Mouse (Mus musculus) lung, embryonic 14.5 days (tissue): Measurements from ENCODE around the gene St8sia4. TPM values are rescaled to one million over a fixed set of nuclear protein-coding genes. Genes with fewer than 3 reads are reported as not detected.

Experiments
- ATAC-seq: fragments of 200-750 bp; cut with Nextera tagmentation; 2 replicates; pipeline ENCODE4 v1.8.0; 2017; ENCODE audit warnings: mild to moderate bottlenecking, moderate TSS enrichment, moderate library complexity; ENCODE audit not compliant: insufficient read depth
- DNase-seq: peaks from one replicate; pipeline ENCODE4 v3.0.0-alpha.2; 2015
- H3K27ac ChIP-seq: fragments of 300-500 bp; sonication (generic); 2 replicates; pipeline ENCODE4 v1.5.1; 2014; ENCODE audit warnings: low read depth, mild to moderate bottlenecking, moderate library complexity
- H3K27me3 ChIP-seq: fragments of 300-500 bp; sonication (generic); 2 replicates; pipeline ENCODE4 v1.6.1; 2014; ENCODE audit warnings: low read length, control low read depth; ENCODE audit not compliant: insufficient read depth
- H3K36me3 ChIP-seq: fragments of 300-500 bp; sonication (generic); 2 replicates; pipeline ENCODE4 v1.6.1; 2014; ENCODE audit warnings: control low read depth; ENCODE audit not compliant: insufficient read depth
- H3K4me1 ChIP-seq: fragments of 300-500 bp; sonication (generic); 2 replicates; pipeline ENCODE4 v1.6.1; 2014; ENCODE audit warnings: antibody characterized with exemption, control low read depth; ENCODE audit not compliant: insufficient read depth
- H3K4me2 ChIP-seq: fragments of 300-500 bp; sonication (generic); 2 replicates; pipeline ENCODE4 v1.6.1; 2014; ENCODE audit warnings: mild to moderate bottlenecking
- H3K4me3 ChIP-seq: fragments of 300-500 bp; sonication (generic); 2 replicates; pipeline ENCODE4 v1.5.1; 2014; ENCODE audit warnings: low read depth, low read length
- H3K9ac ChIP-seq: fragments of 300-500 bp; sonication (generic); 2 replicates; pipeline ENCODE4 v1.6.1; 2014
- H3K9me3 ChIP-seq: fragments of 300-500 bp; sonication (generic); 2 replicates; pipeline ENCODE4 v1.6.1; 2016; ENCODE audit warnings: low read depth, low read length, control low read depth
- CTCF ChIP-seq: IDR thresholded peaks from 2 replicates; pipeline ENCODE4 v1.5.1; 2016; ENCODE audit warnings: antibody characterized with exemption, low read depth
- WGBS: fragments of 180-500 bp; shearing (Covaris S2); extraction: QIAGEN DNeasy Blood & Tissue Kit; methylation state at CpG from one replicate; pipeline ENCODE4 v1.1.7; 2014; 5-methylcytosine and 5-hydroxymethylcytosine counted together
- polyA plus RNA-seq: library from polyadenylated mRNA; unstranded; fragments of >200 nt; fragmentation: Nextera tagmentation; extraction: Ambion mirVana; gene quantifications from 2 replicates; pipeline ENCODE4 v1.2.1, GENCODE M21; 2014

The St8sia4 gene
- polyA plus RNA-seq, 1 experiment from 2014 or later = 16.3 TPM

DNA sequence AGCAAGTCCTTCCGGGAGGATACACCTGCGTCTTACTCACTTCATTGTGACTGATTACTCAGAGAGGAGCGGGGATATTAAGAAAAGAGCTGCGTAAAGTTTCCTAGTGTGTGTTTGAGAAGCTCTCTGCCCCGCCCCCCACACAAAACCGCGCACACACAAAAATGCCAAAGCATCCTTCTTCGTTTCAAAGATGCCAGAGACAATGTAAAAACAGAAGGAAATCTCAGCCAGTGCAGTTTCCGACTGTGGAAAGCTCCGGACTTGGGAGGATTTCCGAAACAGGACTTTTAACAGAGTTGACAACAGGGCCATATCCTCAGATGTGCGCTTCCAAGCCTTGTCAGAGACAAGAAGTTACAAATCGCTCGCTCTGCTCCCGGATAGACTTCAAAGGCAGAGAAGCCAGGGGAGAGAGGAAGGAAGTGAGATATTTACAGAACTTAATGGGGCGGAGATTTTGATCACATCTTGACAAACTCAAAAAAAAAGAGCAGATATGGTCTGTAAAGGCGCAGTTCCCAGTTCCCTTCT lies 1.4 kb downstream of the St8sia4 start:
- ATAC-seq (peak; percentile 7; the same call in 1 of the 2 replicates), DNase-seq (peak; percentile 80)
- Histone ChIP-seq H3K27ac (peak overlapping the region; percentile 2; the same call in 1 of the 2 replicates), H3K4me3 (peak overlapping the region; percentile 59), H3K9ac (peak overlapping the region; percentile 53), H3K36me3 (no peaks in the 10 kb centered on the region), H3K9me3 (no peaks in the 10 kb centered on the region), H3K4me1 (no peaks in the 10 kb centered on the region), H3K4me2 (peak overlapping the region; percentile 86), H3K27me3 (no peaks in the 10 kb centered on the region)
- no peak for TF ChIP-seq CTCF
- WGBS = 1% methylated on average over 17 of the region's 17 CpGs

DNA sequence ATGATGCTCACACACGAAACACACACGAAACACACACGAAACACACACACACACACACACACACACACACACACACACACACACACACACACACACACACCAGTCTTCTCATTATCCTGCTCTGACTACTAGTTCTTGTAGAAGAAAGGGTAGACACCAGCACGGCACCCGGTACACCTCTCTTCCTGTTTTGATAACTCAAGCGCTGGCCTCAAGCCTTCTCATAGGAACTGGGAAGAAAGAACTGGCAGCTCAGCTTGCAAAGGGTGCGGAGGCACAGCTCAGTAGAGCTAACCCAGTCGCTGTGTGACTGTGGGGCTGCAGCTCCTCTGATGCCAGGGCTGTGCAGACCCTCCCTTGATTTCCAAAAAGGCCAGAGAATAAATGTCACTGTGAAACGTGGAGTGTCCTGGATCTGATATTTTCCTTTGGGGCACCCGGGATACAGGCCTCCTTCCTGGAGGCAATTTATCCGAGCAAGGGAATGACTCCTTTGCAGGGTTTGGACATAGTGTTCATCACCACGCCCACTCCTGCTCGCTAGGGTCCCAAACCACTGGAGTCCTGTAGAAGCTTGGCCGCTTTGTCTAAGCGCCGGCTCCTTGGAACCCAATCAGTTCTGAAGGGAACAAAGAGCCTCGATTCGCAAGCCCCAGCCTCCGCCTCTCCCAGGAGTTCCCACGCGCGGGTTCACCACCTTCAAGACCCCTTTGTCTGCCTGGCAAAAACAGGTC lies 2.2 kb downstream of the St8sia4 start:
- ATAC-seq = peak; percentile 8; the same call in 1 of the 2 replicates
- peak overlapping the region; percentile 53 for H3K9ac ChIP-seq
- H3K27me3 ChIP-seq = no peaks in the 10 kb centered on the region
- H3K36me3 ChIP-seq = 0 out of 2 replicates have a peak, but pooled peaks cover 3% of the 10 kb centered on the region
- TF ChIP-seq CTCF = no peak
- DNase-seq = peak; percentile 61
- peak overlapping the region; percentile 86 for H3K4me2 ChIP-seq
- peak overlapping the region; percentile 52; the same call in 1 of the 2 replicates for H3K27ac ChIP-seq
- H3K4me1 ChIP-seq = no peaks in the 10 kb centered on the region
- peak overlapping the region; percentile 59 for H3K4me3 ChIP-seq
- no peaks in the 10 kb centered on the region for H3K9me3 ChIP-seq
- 11% methylated on average over 22 of the region's 22 CpGs for WGBS

DNA sequence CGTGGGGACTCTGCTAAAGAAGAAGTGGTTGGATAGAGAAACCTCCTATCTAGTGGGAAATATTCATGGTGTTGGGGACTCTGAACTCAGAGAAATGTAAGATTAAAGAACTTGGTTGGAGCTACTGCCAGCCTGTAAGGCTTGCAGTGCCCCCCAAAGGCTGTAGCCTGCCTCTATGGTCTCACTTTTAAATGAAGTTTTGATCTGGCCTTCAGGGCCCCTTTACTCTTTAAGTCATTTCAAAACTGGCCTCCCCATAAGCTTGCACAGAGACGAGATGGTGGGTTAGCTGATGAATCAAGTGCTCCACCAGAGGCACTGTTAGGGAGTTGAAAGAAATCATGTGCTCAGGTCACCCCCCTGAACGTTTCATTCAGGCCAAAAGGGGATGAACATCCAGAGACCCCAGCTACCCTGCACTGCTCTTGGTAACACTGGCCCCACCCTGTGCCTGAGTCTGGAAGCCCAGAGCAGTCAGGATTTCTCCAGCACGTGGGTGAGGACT lies 3.0 kb downstream of the St8sia4 start:
- WGBS = 24% methylated on average over 4 of the region's 4 CpGs
- H3K4me2 ChIP-seq = peak overlapping the region; percentile 86
- H3K4me3 ChIP-seq = peak overlapping the region; percentile 59
- H3K27ac ChIP-seq = no peak overlapping the region
- no peak; the same call in 1 of the 2 replicates for TF ChIP-seq CTCF
- DNase-seq = peak; percentile 49
- no peaks in the 10 kb centered on the region for H3K4me1 ChIP-seq
- no peaks in the 10 kb centered on the region for H3K9me3 ChIP-seq
- ATAC-seq = no peak
- no peaks in the 10 kb centered on the region for H3K27me3 ChIP-seq
- no peak overlapping the region for H3K9ac ChIP-seq
- H3K36me3 ChIP-seq = 0 out of 2 replicates have a peak, but pooled peaks cover 3% of the 10 kb centered on the region

DNA sequence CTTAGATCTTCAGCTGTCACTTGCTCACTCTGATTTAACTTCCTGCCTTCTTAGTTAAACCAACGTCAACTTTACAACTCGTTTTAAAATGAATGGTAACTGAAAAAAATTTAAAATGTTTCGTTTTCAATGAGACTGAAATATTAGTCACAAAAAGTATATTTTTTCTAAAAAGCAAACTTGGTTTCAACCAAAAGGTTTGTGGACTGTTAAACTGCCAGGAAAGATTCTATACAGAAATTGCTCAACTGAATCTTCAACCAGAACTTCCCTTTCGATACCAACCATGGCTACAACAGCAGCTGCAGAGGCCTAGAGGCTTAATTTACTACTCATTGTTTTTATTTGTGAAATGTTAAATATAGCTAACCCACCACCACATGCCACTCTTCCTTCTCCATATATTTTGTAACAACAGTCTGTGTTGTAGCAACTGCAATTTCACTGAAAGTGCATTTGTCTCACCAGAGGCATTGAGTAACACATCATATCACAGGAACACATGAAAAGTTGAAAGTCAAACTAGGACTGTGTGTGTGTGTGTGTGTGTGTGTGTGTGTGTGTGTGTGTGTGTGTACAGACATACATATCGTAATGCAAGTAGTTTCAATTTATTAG lies 10.2 kb downstream of the St8sia4 start:
- ATAC-seq (no peak), DNase-seq (peak; percentile 11)
- Histone ChIP-seq H3K36me3 (0 out of 2 replicates have a peak, but pooled peaks cover 6% of the 10 kb centered on the region), H3K4me2 (no peak overlapping the region), H3K4me3 (no peak overlapping the region), H3K4me1 (no peaks in the 10 kb centered on the region), H3K27me3 (no peaks in the 10 kb centered on the region), H3K9me3 (no peaks in the 10 kb centered on the region), H3K27ac (no peak overlapping the region), H3K9ac (no peak overlapping the region)
- TF ChIP-seq CTCF = no peak
- 55% methylated on average over 5 of the region's 5 CpGs for whole genome bisulfite sequencing

DNA sequence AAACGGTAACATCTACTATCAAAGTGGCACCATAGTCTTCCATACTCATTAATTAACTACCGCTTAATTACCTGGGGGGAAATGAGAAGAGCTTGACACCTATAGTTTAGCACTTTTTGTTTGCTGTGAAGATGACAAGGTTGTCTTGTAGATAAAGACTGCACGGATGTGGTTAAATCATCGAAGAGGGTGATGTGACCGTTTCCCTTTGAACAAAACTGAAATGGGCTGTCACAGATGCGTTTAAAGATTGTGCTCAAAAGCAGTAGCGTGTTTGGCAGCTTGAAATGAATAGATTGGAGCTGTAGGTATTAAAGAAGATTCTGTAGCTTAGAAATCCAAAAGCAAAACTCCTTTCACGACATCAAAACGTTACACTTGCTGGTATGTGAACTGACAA lies 11.8 kb downstream of the St8sia4 start:
- Histone ChIP-seq H3K4me3 (no peak overlapping the region), H3K4me2 (no peak overlapping the region), H3K36me3 (peaks cover 3% of the 10 kb centered on the region; the same call in 1 of the 2 replicates), H3K27ac (no peak overlapping the region), H3K9me3 (no peaks in the 10 kb centered on the region), H3K9ac (no peak overlapping the region), H3K27me3 (no peaks in the 10 kb centered on the region), H3K4me1 (no peaks in the 10 kb centered on the region)
- DNase-seq (no peak), ATAC-seq (no peak)
- 74% methylated on average over 9 of the region's 9 CpGs for WGBS
- TF ChIP-seq CTCF = no peak

DNA sequence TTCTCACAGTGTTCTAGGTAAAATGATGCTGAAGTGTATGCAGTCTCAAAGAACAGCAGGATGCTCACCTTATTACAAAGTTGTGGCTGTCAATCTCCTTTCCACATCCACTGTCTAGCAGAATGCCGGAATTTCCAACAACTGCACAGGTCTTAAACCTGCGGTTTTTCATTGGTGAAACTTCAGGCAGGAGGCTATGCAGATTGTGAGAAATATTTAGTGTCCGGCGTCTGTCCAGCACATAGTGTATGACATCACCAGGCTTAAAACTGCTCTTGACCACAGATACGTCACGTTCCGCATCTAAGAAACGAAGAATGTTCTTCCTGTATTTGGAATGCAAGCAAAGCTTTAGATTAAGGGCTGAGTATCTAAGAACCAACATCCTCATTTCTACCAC lies 13.9 kb downstream of the St8sia4 start:
- H3K9ac ChIP-seq = no peak overlapping the region
- DNase-seq (no peak), ATAC-seq (no peak)
- no peaks in the 10 kb centered on the region for H3K4me1 ChIP-seq
- no peak overlapping the region for H3K4me2 ChIP-seq
- no peak overlapping the region for H3K4me3 ChIP-seq
- no peak for TF ChIP-seq CTCF
- WGBS = 88% methylated on average over 8 of the region's 8 CpGs
- H3K36me3 ChIP-seq = peaks cover 2% of the 10 kb centered on the region; the same call in 1 of the 2 replicates
- H3K27ac ChIP-seq = no peak overlapping the region
- no peaks in the 10 kb centered on the region for H3K9me3 ChIP-seq
- H3K27me3 ChIP-seq = no peaks in the 10 kb centered on the region

DNA sequence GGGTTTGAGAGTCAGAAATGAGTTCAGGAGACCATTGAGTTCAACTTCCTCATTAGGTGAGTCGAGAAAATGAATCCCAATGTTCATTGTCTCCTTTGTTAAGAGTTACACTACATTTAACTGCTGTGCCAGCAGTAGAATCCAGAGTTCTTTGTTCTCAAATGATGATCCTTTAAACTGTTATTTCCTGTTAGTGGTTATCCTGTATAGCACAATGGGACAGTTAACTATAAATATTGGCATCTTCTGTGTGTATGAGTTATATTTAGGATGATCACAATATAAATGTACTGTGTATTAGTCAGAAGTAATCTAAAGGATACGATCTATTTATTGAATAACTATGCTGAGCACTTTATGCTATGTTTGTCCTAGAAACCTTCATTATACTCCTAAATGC lies 23.1 kb downstream of the St8sia4 start:
- Histone ChIP-seq H3K27ac (no peak overlapping the region), H3K36me3 (no peaks in the 10 kb centered on the region), H3K9ac (no peak overlapping the region), H3K4me3 (no peak overlapping the region), H3K4me1 (no peaks in the 10 kb centered on the region), H3K9me3 (no peaks in the 10 kb centered on the region), H3K27me3 (no peaks in the 10 kb centered on the region), H3K4me2 (no peak overlapping the region)
- TF ChIP-seq CTCF = no peak
- 64% methylated on average over 2 of the region's 2 CpGs for WGBS
- DNase-seq (no peak), ATAC-seq (no peak)
